Mouse (Mus musculus): ENCODE data around the gene Maz.

Gene Maz

DNA sequence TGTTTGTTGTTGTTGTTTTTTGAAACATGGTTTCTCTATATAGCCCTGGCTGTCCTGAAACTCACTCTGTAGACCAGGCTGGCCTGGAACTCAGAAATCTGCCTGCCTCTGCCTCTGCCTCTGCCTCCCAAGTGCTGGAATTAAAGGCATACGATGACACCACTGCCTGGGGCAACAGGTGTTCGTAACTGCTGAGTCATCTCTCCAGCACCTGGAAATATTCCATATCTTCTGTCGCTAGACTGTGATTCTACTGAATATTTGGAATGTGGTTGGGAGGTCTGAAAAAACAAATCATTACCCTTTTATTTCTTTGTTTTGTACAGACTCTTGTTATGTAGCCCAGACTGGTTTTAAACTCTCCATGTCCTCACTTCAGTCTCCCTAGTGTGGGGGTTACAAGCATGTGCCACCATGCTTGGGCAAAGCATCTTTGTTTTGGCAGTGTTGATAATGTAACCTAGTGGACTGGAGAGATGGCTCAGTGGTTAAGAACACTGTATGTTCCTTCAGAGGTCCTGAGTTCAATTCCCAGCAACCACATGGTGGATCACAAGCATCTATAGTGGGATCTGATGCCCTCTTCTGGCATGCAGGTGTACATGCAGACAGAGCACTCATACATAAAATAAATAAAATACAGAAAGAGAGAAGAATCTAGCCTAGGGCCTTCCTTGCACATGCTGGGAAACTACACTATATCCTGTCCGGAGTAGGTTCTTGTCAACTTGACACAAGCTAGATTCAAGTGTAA is 22.5 kb downstream of the Maz start:
- DNase-seq (ENCODE audit: low spot score), result no peak

DNA sequence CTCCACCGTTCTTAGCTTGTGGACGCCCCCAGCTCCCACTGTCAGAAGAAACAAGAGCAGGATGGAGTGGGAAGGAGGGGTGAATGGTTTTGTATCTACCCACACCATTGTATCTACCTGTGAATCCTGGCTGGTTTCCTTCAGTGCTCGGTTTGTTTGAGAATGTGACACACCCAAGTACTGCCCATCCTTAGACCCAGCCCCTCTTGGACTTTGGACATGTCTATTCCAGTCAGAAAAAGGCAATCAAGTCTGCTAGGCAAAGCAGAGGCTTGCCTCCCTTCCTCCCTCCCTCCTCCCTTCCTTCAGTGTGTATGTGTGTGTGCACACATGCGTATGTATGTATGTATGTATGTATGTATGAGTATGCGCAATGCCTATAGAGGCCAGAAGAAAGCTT is 23.2 kb downstream of the Maz start:
- DNase-seq (ENCODE audit: low spot score), result no peak

- DNase-seq (ENCODE audit: low spot score), result no peak
Observed at GRCm38 (mm10) chr7:126999568-126999967, 27.3 kb downstream of the Maz start.

DNA sequence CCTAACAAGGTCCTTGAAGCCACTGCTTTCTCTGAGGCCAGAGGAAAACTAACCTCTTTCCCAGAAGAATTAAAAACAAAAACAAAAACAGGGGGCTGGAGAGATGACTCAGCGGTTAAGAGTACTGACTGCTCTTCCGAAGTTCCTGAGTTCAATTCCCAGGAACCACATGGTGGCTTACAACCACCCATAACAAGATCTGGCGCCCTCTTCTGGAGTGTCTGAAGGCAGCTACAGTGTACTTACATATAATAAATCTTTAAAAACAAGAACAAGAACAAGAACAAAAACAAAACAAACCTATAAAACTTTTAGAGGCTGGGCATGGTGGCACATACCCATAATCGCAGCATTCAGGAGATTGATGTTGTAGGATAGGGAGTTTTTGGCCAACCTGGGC is 30.4 kb downstream of the Maz start:
- DNase-seq (ENCODE audit: low spot score), result no peak

GRCm38 (mm10) chr7:126988816-126989215 is 38.0 kb downstream of the Maz start:
- DNase-seq (ENCODE audit: low spot score), result no peak

DNA sequence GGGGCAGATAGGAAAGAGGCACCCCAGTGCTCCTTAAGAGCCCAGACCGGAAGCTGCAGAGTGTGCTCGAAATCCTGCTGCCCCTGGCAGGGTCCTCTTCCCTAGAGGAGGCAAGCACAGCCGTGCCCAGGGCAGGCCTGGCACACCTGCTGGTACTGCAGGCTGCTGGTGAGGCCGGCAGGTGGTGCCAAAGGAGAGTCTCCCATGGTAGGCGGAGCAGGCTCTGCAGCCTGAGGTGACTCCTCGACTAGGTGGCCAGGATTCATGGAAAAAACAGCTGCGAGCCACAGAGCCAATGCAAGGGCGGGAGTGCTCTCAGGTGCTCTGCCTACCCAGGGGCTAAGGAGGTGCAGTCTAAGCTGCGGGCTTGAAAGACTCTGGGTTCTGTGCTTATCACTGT is 40.5 kb downstream of the Maz start:
- no peak for DNase-seq (ENCODE audit: low spot score)

DNA sequence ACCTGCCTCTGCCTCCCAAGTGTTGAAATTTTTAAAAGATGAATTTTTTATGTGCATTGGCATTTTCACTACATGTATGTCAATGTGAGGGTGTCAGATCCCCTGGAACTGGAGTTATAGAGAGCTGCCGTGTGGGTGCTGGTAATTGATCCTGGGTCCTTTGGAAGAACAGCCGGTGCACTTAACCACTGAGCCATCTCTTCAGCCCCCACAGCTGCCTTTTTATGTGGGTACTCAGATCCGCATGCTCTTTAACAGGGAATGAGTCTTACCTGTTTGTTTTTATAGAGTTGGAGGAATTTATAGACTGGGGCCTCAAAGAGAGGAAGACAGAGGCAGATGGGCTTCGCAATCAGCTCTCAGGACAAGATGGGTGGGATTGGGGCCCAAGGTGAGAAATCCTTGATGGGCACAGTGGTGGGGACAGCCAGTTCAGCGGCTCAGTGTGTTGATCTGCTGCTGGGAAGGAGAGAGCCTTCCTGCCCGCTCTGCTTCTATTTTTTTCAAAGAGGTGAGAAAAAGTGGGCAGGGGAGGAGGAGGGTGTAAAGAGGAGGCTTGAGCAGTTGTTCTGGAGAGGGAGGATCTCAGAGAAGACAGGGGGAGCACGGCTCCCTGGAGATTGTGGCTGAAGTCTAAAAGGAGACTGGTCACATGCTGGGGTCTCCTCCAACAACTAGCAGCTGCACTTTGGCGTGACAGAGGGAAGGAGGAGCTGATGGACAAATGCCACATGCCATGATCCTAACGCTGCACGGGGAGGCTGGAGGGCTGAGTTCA is 42.0 kb downstream of the Maz start:
- no peak for DNase-seq (ENCODE audit: low spot score)

GRCm38 (mm10) chr7:126983113-126983512 is 43.7 kb downstream of the Maz start:
- DNase-seq (ENCODE audit: low spot score), result no peak

DNA sequence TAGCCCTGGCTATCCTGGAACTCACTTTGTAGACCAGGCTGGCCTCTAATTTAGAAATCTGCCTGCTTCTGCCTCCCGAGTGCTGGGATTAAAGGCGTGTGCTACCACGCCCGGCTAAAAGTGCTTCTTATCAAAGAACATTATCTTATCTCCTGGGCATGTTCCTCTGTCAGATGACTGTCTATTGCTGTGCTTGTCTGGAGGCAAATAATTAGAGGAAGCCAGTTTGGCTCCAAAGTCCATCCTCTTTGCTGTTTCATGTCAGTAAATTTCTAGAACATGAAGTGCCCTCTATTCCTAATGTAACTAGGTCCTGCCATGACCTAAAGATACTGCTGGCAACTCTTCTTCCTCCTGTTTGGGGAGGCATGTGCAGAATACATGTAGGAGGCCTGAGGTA is 44.8 kb downstream of the Maz start:
- DNase-seq (ENCODE audit: low spot score), result no peak

DNA sequence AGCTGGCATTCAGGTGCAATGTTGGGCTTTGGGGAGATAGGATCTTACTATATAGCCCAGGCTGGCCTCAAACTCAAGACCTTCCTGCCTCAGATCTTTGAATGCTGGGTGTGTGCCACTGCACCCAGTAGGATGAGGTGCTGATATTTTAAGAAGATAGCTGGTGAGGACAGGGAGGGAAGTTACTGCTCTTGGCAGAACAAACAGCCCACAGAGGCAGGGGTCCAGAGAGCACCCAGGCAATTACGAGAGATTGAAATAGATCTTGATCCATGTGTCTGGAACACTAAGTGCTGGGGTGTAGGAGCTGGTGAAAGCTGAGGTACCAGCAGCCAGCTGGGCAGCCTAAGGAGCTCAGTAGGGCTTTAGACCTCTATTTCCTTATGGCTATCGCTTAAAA is 45.2 kb downstream of the Maz start:
- no peak for DNase-seq (ENCODE audit: low spot score)

DNA sequence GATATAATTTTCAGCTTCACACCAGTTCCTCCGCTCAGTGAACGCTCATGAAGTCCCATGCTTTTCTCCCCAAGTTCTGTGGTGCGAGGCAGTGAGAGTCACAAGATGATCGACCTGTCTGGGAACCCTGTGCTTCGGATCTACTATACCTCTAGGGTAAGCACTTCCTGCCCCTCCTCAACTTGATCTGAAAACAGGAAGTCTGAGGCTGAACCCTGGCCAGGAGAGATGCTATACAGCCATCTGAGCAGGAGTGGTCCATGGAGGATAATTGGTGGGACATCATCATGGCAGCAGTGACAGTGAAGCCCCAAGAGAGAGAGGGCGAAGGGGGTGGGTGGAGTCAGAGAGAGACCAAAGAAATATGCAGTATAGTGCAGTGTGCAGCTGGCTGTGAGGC is 48.0 kb downstream of the Maz start:
- no peak for DNase-seq (ENCODE audit: low spot score)

GRCm38 (mm10) chr7:126976878-126977459 is 49.9 kb downstream of the Maz start:
- DNase-seq (ENCODE audit: low spot score), result no peak

GRCm38 (mm10) chr7:126975950-126976866 is 50.6 kb downstream of the Maz start, which contains the start of gene Cdiptos:
Gene Cdiptos (minus strand): TSS chr7:126976098.
- DNase-seq (ENCODE audit: low spot score), result peak; percentile 93

DNA sequence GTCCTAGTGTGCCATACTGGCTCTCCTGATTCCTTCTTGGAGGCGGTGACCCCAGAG is 51.1 kb downstream of the Maz start, which contains the start of gene Cdipt:
TSS of gene Cdipt (plus strand) at position 22 of the 57 bp plus-strand sequence.
- DNase-seq (ENCODE audit: low spot score), result no peak

- no peak for DNase-seq (ENCODE audit: low spot score)
Observed at GRCm38 (mm10) chr7:126975493-126975892, 51.3 kb downstream of the Maz start.
